Mouse (Mus musculus): ENCODE measurements at regions not wholly inside any gene's neighbourhood (a gene's known extent, or its start where the extent isn't known, plus 50 kb on each side); places are given as distances from the start of the nearest gene placed in this dataset.
A peak's percentile ranks its signal among the peaks of the same experiment; 100 is the strongest.

- DNase-seq (ENCODE audit: low spot score in 2 of 2): peak in 1 of 2 experiments; percentile 3
Observed at GRCm38 (mm10) chr15:71358189-71358790, 2476.1 kb upstream of the Gm6569 start.

DNA sequence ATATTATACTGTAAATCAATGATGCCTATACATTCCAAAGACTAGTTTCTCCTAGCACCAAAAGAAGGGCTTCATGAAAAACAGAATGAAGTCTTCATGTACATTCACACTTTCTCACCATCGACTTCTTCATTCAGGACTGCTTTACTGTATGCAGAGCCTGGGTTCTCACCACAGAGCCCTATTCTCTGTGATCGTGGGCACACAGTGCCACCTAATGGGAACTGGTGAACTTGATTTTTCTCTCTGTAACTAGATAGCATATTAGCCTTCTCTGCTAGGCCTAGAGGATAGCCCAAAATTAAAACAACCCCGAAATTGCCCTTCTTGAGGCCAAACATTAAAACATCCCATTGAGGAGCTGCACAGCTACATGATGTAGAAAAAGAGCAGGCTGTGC lies 2458.6 kb upstream of the Gm6569 start:
- peak; percentile 57 to 85 for DNase-seq (ENCODE audit: low spot score in 2 of 2)
